29 mouse cellular contexts compared by ENCODE assay signal in genomic region chr4:53818320-53818719, GRCm38 (mm10). TPM values are rescaled to one million over a fixed set of nuclear protein-coding genes. Genes with fewer than 3 reads are reported as not detected.
DNase-seq lines count a peak whose midpoint lies in the region; ATAC-seq and TF ChIP-seq lines count a peak whose summit lies in the region.
"Had no signal": no experiment of that assay in that cellular context is flagged by ENCODE, and none has a peak within 500 bp of the region (broad histone marks: within the 10 kb centered on the region; RNA-seq: fewer than 3 reads in every experiment).

No protein-coding gene starts in this region.

- no peaks in the 10 kb centered on the region for H3K9me3 ChIP-seq in midbrain, embryonic 11.5 days (ENCODE audit: control insufficient read depth, low read length)
- no peaks in the 10 kb centered on the region for H3K9me3 ChIP-seq in midbrain, postnatal 0 days (ENCODE audit: low read length)
- H3K9me3 ChIP-seq in G1E (replicated peaks), result no peaks in the 10 kb centered on the region
- no peaks in the 10 kb centered on the region for H3K9me3 ChIP-seq in hindbrain, postnatal 0 days (ENCODE audit: low read length)
- H3K9me3 ChIP-seq: embryonic facial prominence, embryonic 13.5 days; embryonic facial prominence, embryonic 15.5 days; forebrain, embryonic 10.5 days; forebrain, embryonic 12.5 days had no signal

- ATAC-seq in midbrain, embryonic 11.5 days (ENCODE audit: low FRiP score), result no peak
- no peak for ATAC-seq in midbrain, postnatal 0 days (ENCODE audit: low FRiP score)
- ATAC-seq in G1E (ENCODE audit: extremely low read depth, insufficient number of reproducible peaks, low FRiP score, poor library complexity, severe bottlenecking), result peak; percentile 94
- no peak for ATAC-seq in hindbrain, postnatal 0 days
- ATAC-seq: activated CD4-positive, CD25-positive, alpha-beta regulatory T cell, adult 4 months; CD4-positive, CD25-positive, alpha-beta regulatory T cell, adult 4 months; forebrain, embryonic 14.5 days; forebrain, embryonic 16.5 days had no signal

- H3K9ac ChIP-seq in midbrain, embryonic 11.5 days (ENCODE audit: low read length), result no peak overlapping the region
- no peak overlapping the region for H3K9ac ChIP-seq in midbrain, postnatal 0 days (replicated peaks; ENCODE audit: low read length, poor library complexity, severe bottlenecking)
- H3K9ac ChIP-seq in hindbrain, postnatal 0 days (replicated peaks; ENCODE audit: low read length), result no peak overlapping the region
- H3K9ac ChIP-seq: embryonic facial prominence, embryonic 13.5 days; embryonic facial prominence, embryonic 15.5 days; forebrain, embryonic 12.5 days had no signal

- H3K4me3 ChIP-seq in midbrain, embryonic 11.5 days (ENCODE audit: low read depth, low read length), result no peak overlapping the region
- no peak overlapping the region for H3K4me3 ChIP-seq in midbrain, postnatal 0 days (ENCODE audit: low read depth, low read length)
- no peak overlapping the region; the same call in 1 of the 2 replicates for H3K4me3 ChIP-seq in G1E (ENCODE audit: low read depth, low read length)
- H3K4me3 ChIP-seq in hindbrain, postnatal 0 days (ENCODE audit: low read length), result no peak overlapping the region
- H3K4me3 ChIP-seq: embryonic facial prominence, embryonic 13.5 days; embryonic facial prominence, embryonic 15.5 days; erythroblast, embryonic 14.5 days; forebrain, embryonic 10.5 days; forebrain, embryonic 12.5 days had no signal

- H3K27ac ChIP-seq in midbrain, embryonic 11.5 days (ENCODE audit: low read depth, low read length), result no peak overlapping the region
- no peak overlapping the region for H3K27ac ChIP-seq in midbrain, postnatal 0 days (ENCODE audit: low read depth, low read length)
- no peak overlapping the region for H3K27ac ChIP-seq in hindbrain, postnatal 0 days
- H3K27ac ChIP-seq: embryonic facial prominence, embryonic 13.5 days; embryonic facial prominence, embryonic 15.5 days; forebrain, embryonic 10.5 days; forebrain, embryonic 12.5 days had no signal

- no peaks in the 10 kb centered on the region for H3K36me3 ChIP-seq in midbrain, embryonic 11.5 days (ENCODE audit: control insufficient read depth, insufficient read depth, low read length)
- no peaks in the 10 kb centered on the region for H3K36me3 ChIP-seq in midbrain, postnatal 0 days (ENCODE audit: insufficient read depth, low read length)
- H3K36me3 ChIP-seq in G1E (replicated peaks), result no peaks in the 10 kb centered on the region
- no peaks in the 10 kb centered on the region for H3K36me3 ChIP-seq in hindbrain, postnatal 0 days (ENCODE audit: insufficient read depth, low read length)
- H3K36me3 ChIP-seq: embryonic facial prominence, embryonic 13.5 days; embryonic facial prominence, embryonic 15.5 days; forebrain, embryonic 10.5 days; forebrain, embryonic 12.5 days had no signal

- DNase-seq in midbrain, embryonic 11.5 days (ENCODE audit: low spot score, missing footprints), result peak; percentile 57
- no peak for DNase-seq in midbrain, postnatal 0 days (ENCODE audit: low spot score)
- DNase-seq in G1E (ENCODE audit: low spot score) (peak; percentile 62), MEL-GATA-1-ER (ENCODE audit: extremely low read depth, low read depth) (peak; percentile 24)
- DNase-seq in cerebellum, adult 9-11 months, result no peak
- DNase-seq in spleen, adult 12 weeks (ENCODE audit: low spot score), result no peak
- DNase-seq in hindbrain, postnatal 0 days (ENCODE audit: low spot score), result no peak
- DNase-seq: adrenal gland, adult 8-10 months; adrenal gland, postnatal 14 days; adrenal gland, postnatal 36 days; B cell, adult 2 months; cerebellum, adult 11-12 months; cerebellum, adult 2 months; cerebellum, adult 9-10 months; cerebellum, postnatal 14 days; cerebellum, postnatal 36 days; embryo, embryonic 11 days had no signal

- 80% methylated on average over 5 of the region's 5 CpGs for WGBS in midbrain, embryonic 11.5 days
- WGBS in midbrain, postnatal 0 days, result 70% methylated on average over 5 of the region's 5 CpGs
- WGBS in hindbrain, postnatal 0 days, result 73% methylated on average over 5 of the region's 5 CpGs

- no peak overlapping the region for H3K4me2 ChIP-seq in midbrain, embryonic 11.5 days
- H3K4me2 ChIP-seq in midbrain, postnatal 0 days (ENCODE audit: low read depth, low read length, poor library complexity, severe bottlenecking), result no peak overlapping the region
- H3K4me2 ChIP-seq in hindbrain, postnatal 0 days (ENCODE audit: low read depth, low read length), result no peak overlapping the region
- H3K4me2 ChIP-seq: embryonic facial prominence, embryonic 13.5 days; embryonic facial prominence, embryonic 15.5 days; forebrain, embryonic 12.5 days had no signal

- no peaks in the 10 kb centered on the region for H3K27me3 ChIP-seq in midbrain, embryonic 11.5 days (ENCODE audit: control insufficient read depth, insufficient read depth, low read length)
- H3K27me3 ChIP-seq in midbrain, postnatal 0 days (ENCODE audit: insufficient read depth, low read length), result no peaks in the 10 kb centered on the region
- H3K27me3 ChIP-seq in G1E (ENCODE audit: insufficient read depth, low read length), result no peaks in the 10 kb centered on the region
- no peaks in the 10 kb centered on the region for H3K27me3 ChIP-seq in hindbrain, postnatal 0 days (ENCODE audit: insufficient read depth, low read length)
- H3K27me3 ChIP-seq: CH12.LX; embryonic facial prominence, embryonic 13.5 days; embryonic facial prominence, embryonic 15.5 days; forebrain, embryonic 12.5 days had no signal

- no peak for TF ChIP-seq CTCF in midbrain, postnatal 0 days (IDR thresholded peaks at IDR 0.05)
- TF ChIP-seq CTCF in G1E (IDR thresholded peaks at IDR 0.05; ENCODE audit: low read depth, low read length), result no peak
- no peak for TF ChIP-seq CTCF in hindbrain, postnatal 0 days (IDR thresholded peaks at IDR 0.05; ENCODE audit: low read depth)

- no peaks in the 10 kb centered on the region for H3K4me1 ChIP-seq in midbrain, embryonic 11.5 days (ENCODE audit: control insufficient read depth, insufficient read depth, low read length)
- H3K4me1 ChIP-seq in midbrain, postnatal 0 days (ENCODE audit: insufficient read depth, low read length), result no peaks in the 10 kb centered on the region
- H3K4me1 ChIP-seq in G1E (ENCODE audit: insufficient read depth, low read depth, low read length), result peaks cover 40% of the 10 kb centered on the region
- H3K4me1 ChIP-seq in hindbrain, postnatal 0 days (ENCODE audit: insufficient read depth, low read length), result no peaks in the 10 kb centered on the region
- H3K4me1 ChIP-seq: embryonic facial prominence, embryonic 13.5 days; embryonic facial prominence, embryonic 15.5 days; forebrain, embryonic 10.5 days; forebrain, embryonic 12.5 days had no signal

RNA-seq across cellular contexts. Expression of gene Tmem38b, which starts 7.5 kb away (rescaled TPM):
- 13.0 and 13.5 TPM in 2 replicates for polyA plus RNA-seq in midbrain, embryonic 11.5 days (2014; fragmentation: Nextera tagmentation; extraction: Ambion mirVana)
- total RNA-seq in midbrain, postnatal 0 days (2014; rRNA removed), result 3.2 and 7.4 TPM in 2 replicates
- 6.4 and 7.3 TPM in 2 replicates for polyA plus RNA-seq in midbrain, postnatal 0 days (2015; fragmentation: Nextera tagmentation; extraction: Ambion mirVana)
- total RNA-seq in G1E (2014; fragmentation: Nextera tagmentation), result 17.3 and 21.3 TPM in 2 replicates
- 5.6 and 7.0 TPM in 2 replicates for total RNA-seq in G1E (2017)
- polyA plus RNA-seq in G1E (2012), result 13.3 and 15.8 TPM in 2 replicates
- 3.3 and 3.6 TPM in 2 replicates for total RNA-seq in hindbrain, postnatal 0 days (2014; rRNA removed)
- 6.2 and 7.0 TPM in 2 replicates for polyA plus RNA-seq in hindbrain, postnatal 0 days (2015; fragmentation: Nextera tagmentation; extraction: Ambion mirVana)

RNA-seq across cellular contexts. Expression of gene Tal2, which starts 38.8 kb away (rescaled TPM):
- 44.9 and 45.9 TPM in 2 replicates for polyA plus RNA-seq in midbrain, embryonic 11.5 days (2014; fragmentation: Nextera tagmentation; extraction: Ambion mirVana)
- 0.94 and 1.3 TPM in 2 replicates for total RNA-seq in midbrain, postnatal 0 days (2014; rRNA removed)
- 0.33 and 0.38 TPM in 2 replicates for polyA plus RNA-seq in midbrain, postnatal 0 days (2015; fragmentation: Nextera tagmentation; extraction: Ambion mirVana)
- total RNA-seq in G1E (2014; fragmentation: Nextera tagmentation) (not detected in 2 replicates), G1E (2017) (0.22 TPM in 1 of 2 replicates, not detected in the other)
- polyA plus RNA-seq in G1E (2012), result not detected in 2 replicates
- total RNA-seq in hindbrain, postnatal 0 days (2014; rRNA removed), result 0.42 TPM in 1 of 2 replicates, not detected in the other
- 0.16 TPM in 1 of 2 replicates, not detected in the other for polyA plus RNA-seq in hindbrain, postnatal 0 days (2015; fragmentation: Nextera tagmentation; extraction: Ambion mirVana)
- total RNA-seq: adrenal gland, adult 18-20 months; adrenal gland, postnatal 36 days; CH12.LX; common myeloid progenitor, adult 5-6 weeks had no signal
- polyA plus RNA-seq: activated CD4-positive, CD25-positive, alpha-beta regulatory T cell, adult 4 months; CD4-positive, CD25-positive, alpha-beta regulatory T cell, adult 4 months; erythroblast, embryonic 14.5 days had no signal

Comparison
In these comparisons a context has a peak if more than half of its experiments do, and no peak if none do; other contexts are left out.
1. DNase-seq: peak in midbrain, embryonic 11.5 days (single experiment), G1E (single experiment) and MEL-GATA-1-ER (single experiment); none in midbrain, postnatal 0 days (single experiment), cerebellum, adult 9-11 months (single experiment), spleen, adult 12 weeks (single experiment) and hindbrain, postnatal 0 days (single experiment).
2. RNA of gene Tal2, which starts 38.8 kb away (polyA plus RNA-seq): 44.9 to 45.9 TPM in midbrain, embryonic 11.5 days; 0.33 to 0.38 TPM in midbrain, postnatal 0 days, 0.16 TPM in hindbrain, postnatal 0 days and not detected in G1E; every median in the first group is over 10 times any median in the second.